Comparison of ENCODE assay signal across 20 mouse cellular contexts in the genomic region with DNA sequence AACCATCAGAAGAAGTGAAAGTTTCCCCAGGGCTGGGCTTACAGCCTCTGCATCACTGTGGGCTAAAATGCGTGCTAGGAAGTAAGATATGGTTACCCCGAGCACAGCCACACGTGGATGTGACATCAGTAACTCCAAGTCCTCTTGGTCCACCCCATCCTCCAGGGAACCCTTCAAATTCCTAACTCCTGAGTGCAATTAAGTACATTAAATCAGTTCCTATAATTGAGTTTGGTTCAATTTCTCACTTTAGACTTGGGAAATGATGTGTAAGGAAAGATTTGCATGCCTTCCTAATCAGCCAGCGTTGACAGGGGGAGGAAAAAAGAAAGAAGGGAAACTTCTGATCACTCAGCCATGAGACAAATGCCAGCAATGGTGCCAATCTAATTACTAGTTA.
DNase-seq lines count a peak whose midpoint lies in the region; ATAC-seq and TF ChIP-seq lines count a peak whose summit lies in the region.
"Had no signal": no experiment of that assay in that cellular context is flagged by ENCODE, and none has a peak within 500 bp of the region (broad histone marks: within the 10 kb centered on the region; RNA-seq: fewer than 3 reads in every experiment).

No protein-coding gene starts in this region.

- H3K36me3 ChIP-seq in forebrain, embryonic 14.5 days (ENCODE audit: control insufficient read depth, insufficient read depth, low read length) = no peaks in the 10 kb centered on the region
- H3K36me3 ChIP-seq in forebrain, postnatal 0 days (ENCODE audit: insufficient read depth) = no peaks in the 10 kb centered on the region
- no peaks in the 10 kb centered on the region for H3K36me3 ChIP-seq in hindbrain, embryonic 10.5 days
- H3K36me3 ChIP-seq: embryonic facial prominence, embryonic 10.5 days; embryonic facial prominence, embryonic 12.5 days had no signal

- 24% methylated on average over 4 of the region's 4 CpGs for WGBS in forebrain, embryonic 14.5 days
- WGBS in forebrain, postnatal 0 days = 37% methylated on average over 4 of the region's 4 CpGs
- WGBS in hindbrain, embryonic 10.5 days = 70% methylated on average over 4 of the region's 4 CpGs

- no peak overlapping the region for H3K4me3 ChIP-seq in forebrain, embryonic 14.5 days (ENCODE audit: low read depth, low read length)
- H3K4me3 ChIP-seq in forebrain, postnatal 0 days (ENCODE audit: low read depth, low read length) = no peak overlapping the region
- no peak overlapping the region for H3K4me3 ChIP-seq in hindbrain, embryonic 10.5 days
- H3K4me3 ChIP-seq: embryonic facial prominence, embryonic 10.5 days; embryonic facial prominence, embryonic 12.5 days had no signal

- no peak overlapping the region for H3K9ac ChIP-seq in forebrain, embryonic 14.5 days (ENCODE audit: low read length)
- no peak overlapping the region for H3K9ac ChIP-seq in forebrain, postnatal 0 days
- H3K9ac ChIP-seq: embryonic facial prominence, embryonic 12.5 days had no signal

- H3K9me3 ChIP-seq in forebrain, embryonic 14.5 days (replicated peaks; ENCODE audit: control insufficient read depth, low read length) = no peaks in the 10 kb centered on the region
- 0 out of 2 replicates have a peak, but pooled peaks cover 5% of the 10 kb centered on the region for H3K9me3 ChIP-seq in forebrain, postnatal 0 days (ENCODE audit: low read length)
- H3K9me3 ChIP-seq in hindbrain, embryonic 10.5 days = peaks cover 8% of the 10 kb centered on the region; the same call in 1 of the 2 replicates
- H3K9me3 ChIP-seq: embryonic facial prominence, embryonic 10.5 days; embryonic facial prominence, embryonic 12.5 days had no signal

- H3K27me3 ChIP-seq in forebrain, embryonic 14.5 days (replicated peaks; ENCODE audit: control insufficient read depth, insufficient read depth, low read length) = no peaks in the 10 kb centered on the region
- H3K27me3 ChIP-seq in forebrain, postnatal 0 days (ENCODE audit: insufficient read depth, low read length) = no peaks in the 10 kb centered on the region
- H3K27me3 ChIP-seq in hindbrain, embryonic 10.5 days (ENCODE audit: insufficient read depth, poor library complexity, severe bottlenecking) = no peaks in the 10 kb centered on the region
- H3K27me3 ChIP-seq: embryonic facial prominence, embryonic 12.5 days had no signal

- no peak overlapping the region for H3K27ac ChIP-seq in forebrain, embryonic 14.5 days (ENCODE audit: low read depth, low read length)
- H3K27ac ChIP-seq in forebrain, postnatal 0 days (ENCODE audit: low read depth, low read length) = no peak overlapping the region
- H3K27ac ChIP-seq in hindbrain, embryonic 10.5 days = no peak overlapping the region
- H3K27ac ChIP-seq: embryonic facial prominence, embryonic 10.5 days; embryonic facial prominence, embryonic 12.5 days had no signal

- H3K4me2 ChIP-seq in forebrain, embryonic 14.5 days (ENCODE audit: low read length) = no peak overlapping the region
- H3K4me2 ChIP-seq in forebrain, postnatal 0 days (ENCODE audit: low read depth) = no peak overlapping the region
- H3K4me2 ChIP-seq: embryonic facial prominence, embryonic 12.5 days had no signal

- ATAC-seq in forebrain, embryonic 14.5 days = no peak
- no peak for ATAC-seq in forebrain, postnatal 0 days
- ATAC-seq: activated CD4-positive, CD25-positive, alpha-beta regulatory T cell, adult 4 months; forebrain, embryonic 16.5 days; Patski had no signal

- TF ChIP-seq POLR2A in brain, embryonic 14.5 days (IDR thresholded peaks at IDR 0.05; ENCODE audit: borderline replicate concordance, extremely low read depth, insufficient read depth, insufficient read length, poor library complexity, severe bottlenecking) = no peak

- no peaks in the 10 kb centered on the region for H3K4me1 ChIP-seq in forebrain, embryonic 14.5 days (ENCODE audit: control insufficient read depth, insufficient read depth, low read length)
- no peaks in the 10 kb centered on the region for H3K4me1 ChIP-seq in forebrain, postnatal 0 days (ENCODE audit: insufficient read depth)
- no peaks in the 10 kb centered on the region for H3K4me1 ChIP-seq in hindbrain, embryonic 10.5 days (replicated peaks)
- H3K4me1 ChIP-seq: embryonic facial prominence, embryonic 10.5 days; embryonic facial prominence, embryonic 12.5 days had no signal

- no peak for TF ChIP-seq CTCF in forebrain, postnatal 0 days (IDR thresholded peaks at IDR 0.05; ENCODE audit: low read depth)
- no peak for TF ChIP-seq CTCF in brain, embryonic 14.5 days (IDR thresholded peaks at IDR 0.05; ENCODE audit: borderline replicate concordance, extremely low read depth, insufficient read depth, insufficient read length)

- DNase-seq in forebrain, embryonic 14.5 days (ENCODE audit: low spot score) = peak; percentile 38
- DNase-seq in forebrain, postnatal 0 days = no peak
- peak; percentile 75 for DNase-seq in Muller cell, postnatal 12 days (ENCODE audit: inconsistent ontology term)
- peak; percentile 62 for DNase-seq in brain, embryonic 14.5 days (ENCODE audit: low read depth)
- DNase-seq in retina, postnatal 1 day = peak; percentile 27
- DNase-seq in hindbrain, embryonic 10.5 days (ENCODE audit: low spot score) = no peak
- DNase-seq in adrenal gland, adult (ENCODE audit: inconsistent age in 2 of 2, low spot score in 1 of 2) = no peak
- DNase-seq: adrenal gland, adult 2 months; adrenal gland, postnatal 10 days; adrenal gland, postnatal 25 days; cerebellum, adult 11-12 months; cerebellum, adult 2 months; cerebellum, adult 9-10 months; cerebellum, postnatal 10 days; cerebellum, postnatal 25 days had no signal

Comparison
In these comparisons a context has a peak if more than half of its experiments do, and no peak if none do; other contexts are left out.
1. DNase-seq: peak in forebrain, embryonic 14.5 days (single experiment), Muller cell, postnatal 12 days (single experiment), brain, embryonic 14.5 days (single experiment) and retina, postnatal 1 day (single experiment); none in forebrain, postnatal 0 days (single experiment), hindbrain, embryonic 10.5 days (single experiment) and adrenal gland, adult (0 of 2).